ENCODE assay signal across 12 mouse cellular contexts in genomic region chr4:55342602-55343001, GRCm38 (mm10). TPM values are rescaled to one million over a fixed set of nuclear protein-coding genes. Genes with fewer than 3 reads are reported as not detected.
A peak's percentile ranks its signal among the peaks of the same experiment; 100 is the strongest.
DNase-seq lines count a peak whose midpoint lies in the region; ATAC-seq and TF ChIP-seq lines count a peak whose summit lies in the region.
"Had no signal": no experiment of that assay in that cellular context is flagged by ENCODE, and none has a peak within 500 bp of the region (broad histone marks: within the 10 kb centered on the region; RNA-seq: fewer than 3 reads in every experiment).

No protein-coding gene starts in this region.

- no peak for TF ChIP-seq POLR2A in ES-Bruce4 (IDR thresholded peaks at IDR 0.05; ENCODE audit: insufficient read depth, low read length)

- no peak overlapping the region for H3K9ac ChIP-seq in ES-Bruce4 (ENCODE audit: low read depth, poor library complexity, severe bottlenecking)
- no peak overlapping the region for H3K9ac ChIP-seq in liver, embryonic 16.5 days (ENCODE audit: low read depth, low read length)
- H3K9ac ChIP-seq: embryonic facial prominence, embryonic 15.5 days; heart, embryonic 15.5 days; lung, embryonic 14.5 days had no signal

- H3K27me3 ChIP-seq in ES-Bruce4 (ENCODE audit: control insufficient read depth, insufficient read depth, low read length, poor library complexity, severe bottlenecking), result no peaks in the 10 kb centered on the region
- no peaks in the 10 kb centered on the region for H3K27me3 ChIP-seq in liver, embryonic 16.5 days (ENCODE audit: control insufficient read depth, insufficient read depth, low read depth, low read length)
- H3K27me3 ChIP-seq: embryonic facial prominence, embryonic 15.5 days; heart, embryonic 15.5 days had no signal

- no peak overlapping the region for H3K4me3 ChIP-seq in ES-Bruce4 (ENCODE audit: low read depth, low read length)
- H3K4me3 ChIP-seq in liver, embryonic 16.5 days (ENCODE audit: low read depth, low read length), result no peak overlapping the region
- H3K4me3 ChIP-seq: embryonic facial prominence, embryonic 15.5 days; heart, embryonic 15.5 days; left cerebral cortex, adult 2 months had no signal

- 29% methylated on average over 5 of the region's 5 CpGs for WGBS in liver, embryonic 16.5 days (ENCODE audit: insufficient replicate concordance)

- no peak for TF ChIP-seq CTCF in ES-Bruce4 (IDR thresholded peaks at IDR 0.05; ENCODE audit: low read depth, low read length)

- TF ChIP-seq EP300 in ES-Bruce4 (IDR thresholded peaks at IDR 0.05; ENCODE audit: insufficient read depth, low read depth, low read length), result no peak

- H3K9me3 ChIP-seq in ES-Bruce4 (replicated peaks; ENCODE audit: control insufficient read depth, insufficient read depth, low read length, poor library complexity, severe bottlenecking), result no peaks in the 10 kb centered on the region
- no peaks in the 10 kb centered on the region for H3K9me3 ChIP-seq in liver, embryonic 16.5 days (replicated peaks; ENCODE audit: control insufficient read depth, low read length)
- H3K9me3 ChIP-seq: embryonic facial prominence, embryonic 15.5 days; heart, embryonic 15.5 days had no signal

- peaks cover 1% of the 10 kb centered on the region for H3K4me1 ChIP-seq in ES-Bruce4 (ENCODE audit: control insufficient read depth, insufficient read depth, low read length)
- peaks cover 16% of the 10 kb centered on the region for H3K4me1 ChIP-seq in liver, embryonic 16.5 days (ENCODE audit: control insufficient read depth, low read depth, low read length)
- H3K4me1 ChIP-seq: embryonic facial prominence, embryonic 15.5 days; heart, embryonic 15.5 days had no signal

- ATAC-seq in liver, embryonic 16.5 days (ENCODE audit: low read depth), result peak; percentile 89
- ATAC-seq: intestine, embryonic 16.5 days had no signal

- no peaks in the 10 kb centered on the region for H3K36me3 ChIP-seq in ES-Bruce4 (ENCODE audit: control insufficient read depth, insufficient read depth, low read length, poor library complexity, severe bottlenecking)
- H3K36me3 ChIP-seq in liver, embryonic 16.5 days (ENCODE audit: control insufficient read depth, insufficient read depth), result no peaks in the 10 kb centered on the region
- H3K36me3 ChIP-seq: embryonic facial prominence, embryonic 15.5 days; heart, embryonic 15.5 days had no signal

- 0 out of 2 replicates have a peak overlapping the region, but pooled peaks have one; percentile 5 for H3K27ac ChIP-seq in ES-Bruce4 (ENCODE audit: insufficient read depth, low read length)
- no peak overlapping the region for H3K27ac ChIP-seq in liver, embryonic 16.5 days (ENCODE audit: low read length)
- H3K27ac ChIP-seq: embryonic facial prominence, embryonic 15.5 days; heart, embryonic 15.5 days; left cerebral cortex, adult 2 months had no signal

- H3K4me2 ChIP-seq in liver, embryonic 16.5 days (ENCODE audit: low read depth, low read length), result no peak overlapping the region
- H3K4me2 ChIP-seq: embryonic facial prominence, embryonic 15.5 days; heart, embryonic 15.5 days; lung, embryonic 14.5 days had no signal

- DNase-seq in c-Kit-positive CD71-positive TER-119-negative erythroid progenitor cells, embryonic 14.5 days (ENCODE audit: low read depth), result peak; percentile 65
- DNase-seq in thymus, postnatal 10 days (ENCODE audit: low spot score in 2 of 2), result peak; percentile 22 to 45
- no peak for DNase-seq in cerebellum, adult 9-10 months
- DNase-seq in layer of hippocampus, adult 9-10 months (ENCODE audit: low spot score), result no peak
- DNase-seq in cerebellum, adult 18-20 months, result no peak
- DNase-seq: lung, embryonic 14.5 days had no signal

RNA-seq across cellular contexts. Expression of gene Rad23b, which starts 7.2 kb away (rescaled TPM):
- 307 and 313 TPM in 2 replicates for polyA plus RNA-seq in ES-Bruce4 (2011; ENCODE audit: insufficient read depth, insufficient read length, low read depth, missing spikeins)
- polyA plus RNA-seq in liver, embryonic 16.5 days (2015; fragmentation: Nextera tagmentation; extraction: Ambion mirVana), result 30.1 and 31.8 TPM in 2 replicates

Comparison
In these comparisons a context has a peak if more than half of its experiments do, and no peak if none do; other contexts are left out.
1. DNase-seq: peak in c-Kit-positive CD71-positive TER-119-negative erythroid progenitor cells, embryonic 14.5 days (single experiment) and thymus, postnatal 10 days (2 of 2); none in cerebellum, adult 9-10 months (single experiment), layer of hippocampus, adult 9-10 months (single experiment) and cerebellum, adult 18-20 months (0 of 2).